Mouse (Mus musculus) forebrain, embryonic 16.5 days (tissue): Measurements from ENCODE around the gene Dync1h1. TPM values are rescaled to one million over a fixed set of nuclear protein-coding genes. Genes with fewer than 3 reads are reported as not detected.
A peak's percentile ranks its signal among the peaks of the same experiment; 100 is the strongest.
"Not testable (repeated sequence)": the region's sequence is repeated elsewhere in the genome, so short reads cannot be mapped to it uniquely, and the experiment has no call there.

Source experiments
- ATAC-seq: fragments of 200-750 bp; cut with Nextera tagmentation; 2 replicates; pipeline ENCODE4 v1.8.0; 2017; ENCODE audit warnings: mild to moderate bottlenecking, moderate library complexity
- H3K27ac ChIP-seq: fragments of 300-500 bp; sonication (generic); 2 replicates; pipeline ENCODE4 v1.5.1; 2014; ENCODE audit warnings: low read length, control low read depth
- H3K27me3 ChIP-seq: fragments of 300-500 bp; sonication (generic); replicated peaks from 2 replicates; pipeline ENCODE4 v1.6.1; 2014; ENCODE audit warnings: low read length; ENCODE audit not compliant: control insufficient read depth, insufficient read depth
- H3K36me3 ChIP-seq: fragments of 300-500 bp; sonication (generic); 2 replicates; pipeline ENCODE4 v1.6.1; 2014; ENCODE audit not compliant: control insufficient read depth, insufficient read depth
- H3K4me1 ChIP-seq: fragments of 300-500 bp; sonication (generic); replicated peaks from 2 replicates; pipeline ENCODE4 v1.6.1; 2014; ENCODE audit warnings: low read length; ENCODE audit not compliant: control insufficient read depth, insufficient read depth
- H3K4me2 ChIP-seq: fragments of 300-500 bp; sonication (generic); 2 replicates; pipeline ENCODE4 v1.6.1; 2014; ENCODE audit warnings: mild to moderate bottlenecking, low read length, control low read depth
- H3K4me3 ChIP-seq: fragments of 300-500 bp; sonication (generic); replicated peaks from 2 replicates; pipeline ENCODE4 v1.5.1; 2014; ENCODE audit warnings: mild to moderate bottlenecking, low read length, control low read depth
- H3K9ac ChIP-seq: fragments of 300-500 bp; sonication (generic); replicated peaks from 2 replicates; pipeline ENCODE4 v1.6.1; 2014; ENCODE audit warnings: low read depth, low read length, control low read depth
- H3K9me3 ChIP-seq: fragments of 300-500 bp; sonication (generic); 2 replicates; pipeline ENCODE4 v1.6.1; 2016; ENCODE audit warnings: low read length; ENCODE audit not compliant: control insufficient read depth
- WGBS: fragments of 180-500 bp; shearing (Covaris S2); extraction: QIAGEN DNeasy Blood & Tissue Kit; methylation state at CpG from one replicate; pipeline ENCODE4 v1.1.7; 2014; 5-methylcytosine and 5-hydroxymethylcytosine counted together
- microRNA-seq: library from miRNA; unstranded; fragments of <30 nt; microRNA quantifications from one replicate; pipeline ENCODE4, GENCODE M21; 2017
- polyA plus RNA-seq: library from polyadenylated mRNA; unstranded; fragments of >200 nt; fragmentation: Nextera tagmentation; extraction: Ambion mirVana; gene quantifications from 2 replicates; pipeline ENCODE4 v1.2.1, GENCODE M21; 2015

Gene Dync1h1
- polyA plus RNA-seq, 1 experiment from 2014 or later = 106 TPM

DNA sequence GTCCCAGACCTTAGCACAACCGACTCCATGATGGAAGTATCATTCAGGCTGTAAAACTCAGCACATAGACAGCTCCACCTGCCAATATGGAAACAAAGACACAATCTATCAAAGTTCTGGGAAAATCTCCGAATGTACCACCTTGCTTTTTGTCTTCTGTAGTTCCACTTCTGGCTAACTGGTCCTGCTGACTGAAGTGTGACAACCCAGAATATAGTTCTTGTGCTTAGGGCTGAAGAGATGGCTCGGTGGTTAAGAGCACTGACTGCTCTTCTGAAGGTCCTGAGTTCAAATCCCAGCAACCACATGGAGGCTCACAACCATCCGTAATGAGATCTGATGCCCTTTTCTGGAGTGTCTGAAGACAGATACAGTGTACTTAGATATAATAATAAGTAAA lies 104.2 kb downstream of the Dync1h1 start:
- H3K4me2 ChIP-seq, H3K4me1 ChIP-seq, H3K36me3 ChIP-seq, ATAC-seq, H3K9me3 ChIP-seq, H3K27me3 ChIP-seq, H3K4me3 ChIP-seq, H3K9ac ChIP-seq, H3K27ac ChIP-seq: not testable (repeated sequence)
- 92% methylated on average over 4 of the region's 4 CpGs for WGBS

GRCm38 (mm10) chr12:110706337-110707231 lies 105.3 kb downstream of the Dync1h1 start:
- ATAC-seq = peak; percentile 62
- no peaks in the 10 kb centered on the region for H3K9me3 ChIP-seq
- peaks cover 8% of the 10 kb centered on the region for H3K4me1 ChIP-seq
- H3K9ac ChIP-seq = peak overlapping the region; percentile 30; the same call in 1 of the 2 replicates
- H3K27me3 ChIP-seq = no peaks in the 10 kb centered on the region
- no peaks in the 10 kb centered on the region for H3K36me3 ChIP-seq
- H3K4me3 ChIP-seq = peak overlapping the region; percentile 41
- no peak overlapping the region for H3K27ac ChIP-seq
- peak overlapping the region; percentile 62 for H3K4me2 ChIP-seq
- WGBS = 2% methylated on average over 27 of the region's 27 CpGs

GRCm38 (mm10) chr12:110707451-110707850 lies 106.2 kb downstream of the Dync1h1 start:
- Histone ChIP-seq H3K27ac (no peak overlapping the region), H3K9ac (no peak overlapping the region), H3K4me2 (no peak overlapping the region), H3K4me1 (peaks cover 8% of the 10 kb centered on the region), H3K9me3 (no peaks in the 10 kb centered on the region), H3K27me3 (no peaks in the 10 kb centered on the region), H3K4me3 (no peak overlapping the region), H3K36me3 (no peaks in the 10 kb centered on the region)
- WGBS = 88% methylated on average over 7 of the region's 7 CpGs
- no peak for ATAC-seq

DNA sequence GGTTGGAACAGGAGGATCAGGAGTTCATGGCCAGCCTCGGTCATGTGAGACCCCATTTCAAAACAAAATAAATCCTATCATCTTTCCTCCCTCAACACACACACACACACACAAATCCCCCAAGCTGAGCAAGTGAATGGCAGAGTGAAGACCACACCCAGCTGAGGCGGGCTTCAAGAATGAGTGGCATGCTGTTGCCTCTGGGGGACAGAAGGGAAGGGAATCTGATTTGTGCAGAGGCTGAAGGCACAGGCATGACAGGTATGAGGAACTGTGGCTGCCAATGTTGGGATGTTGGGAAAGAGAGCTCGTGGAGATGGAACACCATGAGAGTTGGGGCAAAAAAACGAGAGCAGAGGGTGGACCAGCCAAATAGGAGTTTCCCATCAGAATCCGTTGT lies 110.0 kb downstream of the Dync1h1 start:
- 73% methylated on average over 5 of the region's 5 CpGs for WGBS
- Histone ChIP-seq H3K4me2 (no peak overlapping the region), H3K27me3 (no peaks in the 10 kb centered on the region), H3K27ac (no peak overlapping the region), H3K9ac (no peak overlapping the region), H3K4me1 (peaks cover 6% of the 10 kb centered on the region; the same call in 1 of the 2 replicates), H3K4me3 (no peak overlapping the region), H3K36me3 (no peaks in the 10 kb centered on the region), H3K9me3 (peaks cover 3% of the 10 kb centered on the region; the same call in 1 of the 2 replicates)
- no peak for ATAC-seq

- H3K27me3 ChIP-seq = no peaks in the 10 kb centered on the region
- H3K4me1 ChIP-seq = no peaks in the 10 kb centered on the region
These were observed 112.5 kb downstream of the Dync1h1 start for GRCm38 (mm10) chr12:110713784-110714183.

DNA sequence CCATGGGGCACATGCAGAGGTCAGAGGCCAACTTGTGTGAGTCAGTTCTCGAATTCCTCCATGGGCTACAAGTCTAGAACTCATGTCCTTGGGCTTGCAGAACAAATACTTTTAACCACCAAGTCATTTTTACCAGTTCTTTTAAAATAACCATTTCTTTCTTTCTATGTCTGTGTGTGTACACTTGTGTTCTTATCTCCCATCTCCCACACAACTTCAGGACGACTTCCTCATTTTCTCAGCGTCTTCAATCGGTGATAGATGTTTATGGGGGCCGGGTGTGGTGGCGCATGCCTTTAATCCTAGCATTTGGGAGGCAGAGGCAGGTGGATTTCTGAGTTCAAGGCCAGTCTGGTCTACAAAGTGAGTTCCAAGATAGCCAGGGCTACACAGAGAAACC lies 113.0 kb downstream of the Dync1h1 start:
- Histone ChIP-seq H3K27me3 (no peaks in the 10 kb centered on the region), H3K36me3 (no peaks in the 10 kb centered on the region)

More at GRCm38 (mm10) chr12:110713784-110714183, 112.5 kb downstream of the Dync1h1 start:
- Histone ChIP-seq H3K9ac (no peak overlapping the region), H3K4me3 (no peak overlapping the region), H3K27ac (no peak overlapping the region), H3K9me3 (peaks cover 3% of the 10 kb centered on the region; the same call in 1 of the 2 replicates), H3K4me2 (no peak overlapping the region), H3K36me3 (no peaks in the 10 kb centered on the region)
- ATAC-seq = no peak
- 93% methylated on average over 6 of the region's 6 CpGs for WGBS

DNA sequence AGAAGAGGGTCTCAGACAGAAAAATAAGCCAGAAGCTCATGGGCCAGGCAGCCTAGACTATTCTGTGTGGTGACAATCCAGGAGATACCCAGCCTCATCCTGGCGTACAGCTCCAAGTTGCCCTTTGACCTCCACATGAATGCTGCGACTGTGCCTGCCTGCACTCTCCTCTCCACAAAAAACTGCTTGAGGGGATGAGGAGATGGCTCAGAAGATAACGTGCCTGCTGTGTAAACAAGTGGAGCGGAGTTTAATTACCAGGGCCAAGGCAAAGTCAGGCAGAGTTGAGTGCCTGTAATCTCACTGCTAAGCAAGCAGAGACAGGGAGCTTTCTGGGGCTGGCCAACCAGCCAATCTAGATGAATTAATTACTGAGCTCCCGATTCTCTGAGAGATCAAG lies 114.8 kb downstream of the Dync1h1 start:
- Histone ChIP-seq H3K9ac (no peak overlapping the region), H3K27ac (no peak overlapping the region), H3K4me2 (no peak overlapping the region), H3K9me3 (peaks cover 3% of the 10 kb centered on the region; the same call in 1 of the 2 replicates), H3K4me3 (no peak overlapping the region), H3K4me1 (no peaks in the 10 kb centered on the region), H3K36me3 (no peaks in the 10 kb centered on the region), H3K27me3 (no peaks in the 10 kb centered on the region)
- ATAC-seq = no peak
- WGBS = 44% methylated on average over 5 of the region's 5 CpGs

More for the DNA sequence above, 113.0 kb downstream of the Dync1h1 start:
- Histone ChIP-seq H3K4me1 (no peaks in the 10 kb centered on the region), H3K4me2 (no peak overlapping the region), H3K9me3 (peaks cover 3% of the 10 kb centered on the region; the same call in 1 of the 2 replicates), H3K4me3 (no peak overlapping the region), H3K27ac (no peak overlapping the region), H3K9ac (no peak overlapping the region)
- WGBS = 99% methylated on average over 6 of the region's 6 CpGs
- ATAC-seq = no peak

Small RNA genes lying within 50 kb of the gene (microRNA-seq; reads per million reads assigned to microRNA genes)
- not detected for gene Gm27299

Other genes with a start within 250 kb of the Dync1h1 start
- gene Ppp2r5c, start 154.3 kb upstream of the Dync1h1 start, polyA plus RNA-seq = 139 and 145 TPM in 2 replicates
- gene 1700001K19Rik, start 81.2 kb downstream of the Dync1h1 start, polyA plus RNA-seq = 0.23 and 0.26 TPM in 2 replicates
- gene Hsp90aa1, start 101.3 kb downstream of the Dync1h1 start, polyA plus RNA-seq = 1,235 and 1,237 TPM in 2 replicates
- 30.1 and 30.9 TPM in 2 replicates for gene Wdr20, start 136.5 kb downstream of the Dync1h1 start, polyA plus RNA-seq
- gene Mok, start 239.5 kb downstream of the Dync1h1 start, polyA plus RNA-seq = 13.4 and 13.6 TPM in 2 replicates
- gene Zfp839, start 248.8 kb downstream of the Dync1h1 start, polyA plus RNA-seq = 3.2 and 3.3 TPM in 2 replicates